In the genomic region with DNA sequence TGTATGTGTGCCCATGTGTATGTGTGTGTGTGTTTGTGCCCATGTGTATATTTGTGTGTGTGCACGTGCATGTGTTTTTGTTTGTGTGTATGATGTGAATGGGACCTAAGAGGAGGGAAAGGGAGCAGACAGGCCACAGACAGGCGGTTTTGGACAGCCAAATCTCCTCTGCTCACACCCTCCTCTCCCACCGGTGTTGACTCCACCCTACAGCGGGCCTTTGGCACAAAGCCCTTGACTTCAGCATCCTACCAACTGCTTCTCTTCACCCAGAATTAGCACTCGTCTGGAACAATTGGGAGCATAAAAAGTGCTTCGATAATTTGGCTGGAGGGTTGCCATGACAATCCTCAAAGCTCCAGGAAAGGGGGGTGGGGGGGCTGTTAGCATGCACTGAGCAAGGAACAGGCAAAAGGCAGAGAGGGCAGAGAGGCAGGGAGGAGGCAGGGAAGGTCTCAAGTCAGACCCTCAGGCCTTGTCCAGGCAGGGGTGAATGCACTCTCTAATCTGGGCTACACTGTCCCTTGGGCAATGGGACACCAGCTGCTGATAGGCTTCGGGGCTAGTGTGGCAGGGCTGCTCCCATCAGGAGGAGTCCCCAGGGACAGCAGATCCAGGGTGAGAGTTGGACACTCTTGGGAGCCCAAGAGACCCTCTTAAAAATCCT, we compare ENCODE assay signal across 10 mouse cellular contexts. TPM values are rescaled to one million over a fixed set of nuclear protein-coding genes. Genes with fewer than 3 reads are reported as not detected.
A peak's percentile ranks its signal among the peaks of the same experiment; 100 is the strongest.
DNase-seq lines count a peak whose midpoint lies in the region; ATAC-seq and TF ChIP-seq lines count a peak whose summit lies in the region.
"Had no signal": no experiment of that assay in that cellular context is flagged by ENCODE, and none has a peak within 500 bp of the region (broad histone marks: within the 10 kb centered on the region; RNA-seq: fewer than 3 reads in every experiment).

No protein-coding gene starts in this region.

- H3K9ac ChIP-seq in lung, embryonic 14.5 days: no peak overlapping the region
- no peak overlapping the region for H3K9ac ChIP-seq in hindbrain, embryonic 14.5 days
- H3K9ac ChIP-seq in midbrain, embryonic 15.5 days: no peak overlapping the region

- peak; percentile 48 to 53 for DNase-seq in cerebellum, adult 18-20 months
- DNase-seq in cerebellum, adult 11 months: no peak
- peak; percentile 39 for DNase-seq in lung, embryonic 14.5 days
- no peak for DNase-seq in lung, adult 2 months
- no peak for DNase-seq in hindbrain, embryonic 14.5 days (ENCODE audit: low spot score)
- DNase-seq in urinary bladder, postnatal 4 days (ENCODE audit: low spot score in 2 of 2): no peak
- no peak for DNase-seq in liver

- no peaks in the 10 kb centered on the region for H3K4me1 ChIP-seq in lung, embryonic 14.5 days (ENCODE audit: insufficient read depth)
- peaks cover 8% of the 10 kb centered on the region; the same call in 1 of the 2 replicates for H3K4me1 ChIP-seq in lung, adult 2 months (ENCODE audit: control insufficient read depth, insufficient read depth, low read length)
- H3K4me1 ChIP-seq in hindbrain, embryonic 14.5 days (replicated peaks; ENCODE audit: control insufficient read depth, insufficient read depth, low read length): peaks cover 6% of the 10 kb centered on the region; the same call in 1 of the 2 replicates
- H3K4me1 ChIP-seq in midbrain, embryonic 15.5 days: peaks cover 6% of the 10 kb centered on the region; the same call in 1 of the 2 replicates

- no peak overlapping the region for H3K4me2 ChIP-seq in lung, embryonic 14.5 days
- H3K4me2 ChIP-seq in hindbrain, embryonic 14.5 days (replicated peaks): no peak overlapping the region
- no peak overlapping the region for H3K4me2 ChIP-seq in midbrain, embryonic 15.5 days

- H3K9me3 ChIP-seq in lung, embryonic 14.5 days (ENCODE audit: low read depth, low read length): no peaks in the 10 kb centered on the region
- no peaks in the 10 kb centered on the region for H3K9me3 ChIP-seq in hindbrain, embryonic 14.5 days (ENCODE audit: control insufficient read depth, low read length)
- H3K9me3 ChIP-seq in midbrain, embryonic 15.5 days: no peaks in the 10 kb centered on the region

- WGBS in lung, embryonic 14.5 days: 47% methylated on average over 7 of the region's 7 CpGs
- WGBS in lung, adult 2 months: 45% methylated on average over 7 of the region's 7 CpGs
- 38% methylated on average over 7 of the region's 7 CpGs for WGBS in hindbrain, embryonic 14.5 days
- 29% methylated on average over 7 of the region's 7 CpGs for WGBS in midbrain, embryonic 15.5 days

- TF ChIP-seq CTCF in lung, embryonic 14.5 days (IDR thresholded peaks at IDR 0.05; ENCODE audit: low read depth): no peak
- no peak for TF ChIP-seq CTCF in lung, adult 2 months (IDR thresholded peaks at IDR 0.05; ENCODE audit: insufficient read depth, low read length)

- H3K27me3 ChIP-seq in lung, embryonic 14.5 days (ENCODE audit: insufficient read depth, low read length): no peaks in the 10 kb centered on the region
- no peaks in the 10 kb centered on the region for H3K27me3 ChIP-seq in hindbrain, embryonic 14.5 days (ENCODE audit: control insufficient read depth, insufficient read depth, low read length)
- H3K27me3 ChIP-seq in midbrain, embryonic 15.5 days (replicated peaks): no peaks in the 10 kb centered on the region
- H3K27me3 ChIP-seq: Patski had no signal

- no peak overlapping the region for H3K4me3 ChIP-seq in lung, embryonic 14.5 days (ENCODE audit: low read depth, low read length)
- H3K4me3 ChIP-seq in lung, adult 2 months (replicated peaks; ENCODE audit: extremely low read depth, low read depth, low read length): no peak overlapping the region
- no peak overlapping the region for H3K4me3 ChIP-seq in hindbrain, embryonic 14.5 days (replicated peaks; ENCODE audit: low read length)
- H3K4me3 ChIP-seq in midbrain, embryonic 15.5 days: no peak overlapping the region

- H3K27ac ChIP-seq in lung, embryonic 14.5 days (ENCODE audit: low read depth): no peak overlapping the region
- no peak overlapping the region for H3K27ac ChIP-seq in hindbrain, embryonic 14.5 days
- H3K27ac ChIP-seq in midbrain, embryonic 15.5 days: no peak overlapping the region

- H3K36me3 ChIP-seq in lung, embryonic 14.5 days (ENCODE audit: insufficient read depth): no peaks in the 10 kb centered on the region
- H3K36me3 ChIP-seq in hindbrain, embryonic 14.5 days (replicated peaks; ENCODE audit: control insufficient read depth, insufficient read depth): no peaks in the 10 kb centered on the region
- no peaks in the 10 kb centered on the region for H3K36me3 ChIP-seq in midbrain, embryonic 15.5 days (replicated peaks)

- peak; percentile 38; the same call in 1 of the 2 replicates for ATAC-seq in lung, embryonic 14.5 days (ENCODE audit: insufficient read depth)
- ATAC-seq in hindbrain, embryonic 14.5 days (ENCODE audit: low FRiP score): peak; percentile 65; the same call in 1 of the 2 replicates
- peak; percentile 54 for ATAC-seq in midbrain, embryonic 15.5 days (replicated peaks)
- ATAC-seq: Patski had no signal

- no peak for TF ChIP-seq POLR2A in lung, adult 2 months (IDR thresholded peaks at IDR 0.05; ENCODE audit: borderline replicate concordance, extremely low read depth, low read depth, low read length)

RNA-seq across cellular contexts. Expression of a gene that starts 7.6 kb away (rescaled TPM):
- 40.7 and 45.3 TPM in 2 replicates for polyA plus RNA-seq in lung, embryonic 14.5 days (2014; fragmentation: Nextera tagmentation; extraction: Ambion mirVana)
- 51.8 and 107 TPM in 2 replicates for polyA plus RNA-seq in lung, adult 2 months (2012; rRNA removed)
- 11.5 and 13.4 TPM in 2 replicates for polyA plus RNA-seq in hindbrain, embryonic 14.5 days (2014; fragmentation: Nextera tagmentation; extraction: Ambion mirVana)
- 5.2 and 6.7 TPM in 2 replicates for polyA plus RNA-seq in midbrain, embryonic 15.5 days (2015; fragmentation: Nextera tagmentation; extraction: Ambion mirVana)

RNA-seq across cellular contexts. Expression of a gene that starts 31.5 kb away (rescaled TPM):
- polyA plus RNA-seq in lung, embryonic 14.5 days (2014; fragmentation: Nextera tagmentation; extraction: Ambion mirVana): not detected in 2 replicates
- not detected in 2 replicates for polyA plus RNA-seq in lung, adult 2 months (2012; rRNA removed)
- not detected in 2 replicates for polyA plus RNA-seq in hindbrain, embryonic 14.5 days (2014; fragmentation: Nextera tagmentation; extraction: Ambion mirVana)
- polyA plus RNA-seq in midbrain, embryonic 15.5 days (2015; fragmentation: Nextera tagmentation; extraction: Ambion mirVana): not detected in 2 replicates
- polyA plus RNA-seq: limb, embryonic 11.5 days; Patski had no signal

RNA-seq across cellular contexts. Expression of a gene that starts 46.0 kb away (rescaled TPM):
- 69.3 and 74.9 TPM in 2 replicates for polyA plus RNA-seq in lung, embryonic 14.5 days (2014; fragmentation: Nextera tagmentation; extraction: Ambion mirVana)
- 28.2 and 36.6 TPM in 2 replicates for polyA plus RNA-seq in lung, adult 2 months (2012; rRNA removed)
- 43.2 and 52.6 TPM in 2 replicates for polyA plus RNA-seq in hindbrain, embryonic 14.5 days (2014; fragmentation: Nextera tagmentation; extraction: Ambion mirVana)
- polyA plus RNA-seq in midbrain, embryonic 15.5 days (2015; fragmentation: Nextera tagmentation; extraction: Ambion mirVana): 47.0 and 50.7 TPM in 2 replicates

Comparison
In these comparisons a context has a peak if more than half of its experiments do, and no peak if none do; other contexts are left out.
1. DNase-seq: peak in cerebellum, adult 18-20 months (2 of 2) and lung, embryonic 14.5 days (single experiment); none in cerebellum, adult 11 months (single experiment), lung, adult 2 months (single experiment), hindbrain, embryonic 14.5 days (single experiment), urinary bladder, postnatal 4 days (0 of 2) and liver (single experiment).
2. Peak in every context shown above with its lines, with median percentiles within 50 percentile points of each other: ATAC-seq.